Mouse (Mus musculus) MEL (cell line): ENCODE results near the gene Ephb6. TPM values are rescaled to one million over a fixed set of nuclear protein-coding genes. Genes with fewer than 3 reads are reported as not detected.
A peak's percentile ranks its signal among the peaks of the same experiment; 100 is the strongest.

ENCODE experiments used
- DNase-seq: peaks from one replicate; pipeline ENCODE4 v3.0.0; 2011; ENCODE audit warnings: low read depth, low spot score
- H3K27ac ChIP-seq: 2 replicates; pipeline ENCODE4 v1.5.1; 2012; ENCODE audit warnings: low read depth, mild to moderate bottlenecking, control low read depth, low read length, moderate library complexity; ENCODE audit not compliant: control insufficient read depth
- H3K27me3 ChIP-seq, 2 experiments: fragments of 150-350 bp in 1 of 2; sonication (generic) in 1 of 2; 2 replicates each; pipeline ENCODE4 v1.6.1; 2012; ENCODE audit warnings: low read length in 2 of 2, mild to moderate bottlenecking in 2 of 2, improper control_type of control experiment in 1 of 2, moderate library complexity in 1 of 2; ENCODE audit not compliant: insufficient read depth in 2 of 2, control insufficient read depth in 1 of 2
- H3K36me3 ChIP-seq, 2 experiments: 2 replicates each; pipeline ENCODE4 v1.6.1; 2012 to 2014; ENCODE audit warnings: low read length in 2 of 2, improper control_type of control experiment in 1 of 2, inconsistent platforms in 1 of 2, mild to moderate bottlenecking in 1 of 2; ENCODE audit not compliant: insufficient read depth in 2 of 2, control insufficient read depth in 1 of 2
- H3K4me1 ChIP-seq, 2 experiments: fragments of 150-350 bp in 1 of 2; sonication (generic) in 1 of 2; 2 replicates each; pipeline ENCODE4 v1.6.1; 2012; ENCODE audit warnings: low read length in 2 of 2, improper control_type of control experiment in 1 of 2, mild to moderate bottlenecking in 1 of 2; ENCODE audit not compliant: insufficient read depth in 2 of 2, control insufficient read depth in 1 of 2
- H3K4me3 ChIP-seq, 2 experiments: fragments of 150-350 bp in 1 of 2; sonication (generic) in 1 of 2; 2 replicates each; pipeline ENCODE4 v1.5.1; 2012; ENCODE audit warnings: low read depth in 2 of 2, low read length in 2 of 2, mild to moderate bottlenecking in 2 of 2, moderate library complexity in 2 of 2, control low read depth in 1 of 2, improper control_type of control experiment in 1 of 2; ENCODE audit not compliant: control insufficient read depth in 1 of 2, insufficient read depth in 1 of 2
- H3K79me2 ChIP-seq: 2 replicates; pipeline ENCODE4 v1.6.1; 2012; ENCODE audit warnings: mild to moderate bottlenecking, low read length, moderate library complexity; ENCODE audit not compliant: control insufficient read depth, poor library complexity, insufficient read depth
- H3K9ac ChIP-seq: 2 replicates; pipeline ENCODE4 v1.6.1; 2012; ENCODE audit warnings: low read depth, mild to moderate bottlenecking, control low read depth, low read length, moderate library complexity; ENCODE audit not compliant: control insufficient read depth, poor library complexity, severe bottlenecking
- H3K9me3 ChIP-seq: fragments of 150-350 bp; sonication (generic); replicated peaks from 2 replicates; pipeline ENCODE4 v1.6.1; 2012; ENCODE audit warnings: mild to moderate bottlenecking, low read length, improper control_type of control experiment, moderate library complexity; ENCODE audit not compliant: insufficient read depth
- BHLHE40 ChIP-seq: IDR thresholded peaks from 2 replicates; pipeline ENCODE4 v1.6.1; 2012; ENCODE audit warnings: low read depth, mild to moderate bottlenecking, inconsistent platforms, low read length, improper control_type of control experiment, borderline replicate concordance
- CTCF ChIP-seq, 3 experiments: IDR thresholded peaks in 2 of 3; conservative IDR thresholded peaks in 1 of 3; 2 replicates each; pipeline ENCODE4 v1.5.1; 2011 to 2012; ENCODE audit warnings: low read length in 3 of 3, low read depth in 2 of 3, mild to moderate bottlenecking in 2 of 3, improper control_type of control experiment in 1 of 3, inconsistent platforms in 1 of 3, mixed read lengths in 1 of 3, moderate library complexity in 1 of 3; ENCODE audit not compliant: control insufficient read depth in 1 of 3, insufficient read depth in 1 of 3, poor library complexity in 1 of 3, severe bottlenecking in 1 of 3
- E2F4 ChIP-seq: IDR thresholded peaks from 2 replicates; pipeline ENCODE4 v1.6.1; 2011; ENCODE audit warnings: low read depth, low read length, improper control_type of control experiment, borderline replicate concordance
- ELF1 ChIP-seq: IDR thresholded peaks from 2 replicates; pipeline ENCODE4 v1.6.1; 2014; ENCODE audit warnings: low read depth, mild to moderate bottlenecking, inconsistent platforms, low read length, improper control_type of control experiment, moderate library complexity
- GATA1 ChIP-seq: IDR thresholded peaks from 2 replicates; pipeline ENCODE4 v1.6.1; 2011; ENCODE audit warnings: low read depth, low read length, improper control_type of control experiment
- JUND ChIP-seq: IDR thresholded peaks from 2 replicates; pipeline ENCODE4 v1.6.1; 2011; ENCODE audit warnings: low read depth, mild to moderate bottlenecking, improper control_type of control experiment, low read length
- MAZ ChIP-seq: IDR thresholded peaks from 2 replicates; pipeline ENCODE4 v1.6.1; 2012; ENCODE audit warnings: low read depth, mild to moderate bottlenecking, inconsistent platforms, low read length, improper control_type of control experiment
- MEF2A ChIP-seq: IDR thresholded peaks from 2 replicates; pipeline ENCODE4 v1.6.1; 2014; ENCODE audit warnings: low read depth, mild to moderate bottlenecking, inconsistent platforms, low read length, improper control_type of control experiment; ENCODE audit not compliant: poor library complexity, insufficient replicate concordance, severe bottlenecking; ENCODE audit errors: extremely low read depth
- MXI1 ChIP-seq: IDR thresholded peaks from 2 replicates; pipeline ENCODE4 v1.6.1; 2011; ENCODE audit warnings: mild to moderate bottlenecking, low read depth, low read length, improper control_type of control experiment
- POLR2AphosphoS2 ChIP-seq: IDR thresholded peaks from 2 replicates; pipeline ENCODE4 v1.6.1; 2011; ENCODE audit warnings: low read length, improper control_type of control experiment
- RAD21 ChIP-seq: IDR thresholded peaks from 2 replicates; pipeline ENCODE4 v1.6.1; 2011; ENCODE audit warnings: mild to moderate bottlenecking, low read depth, low read length, improper control_type of control experiment
- SMC3 ChIP-seq: IDR thresholded peaks from 2 replicates; pipeline ENCODE4 v1.6.1; 2011; ENCODE audit warnings: low read depth, low read length, improper control_type of control experiment
- TBP ChIP-seq: IDR thresholded peaks from 2 replicates; pipeline ENCODE4 v1.8.0; 2011; ENCODE audit warnings: low read depth, low read length, improper control_type of control experiment
- TCF12 ChIP-seq: IDR thresholded peaks from 2 replicates; pipeline ENCODE4 v1.6.1; 2014; ENCODE audit warnings: low read depth, mild to moderate bottlenecking, inconsistent platforms, low read length, improper control_type of control experiment, moderate library complexity
- UBTF ChIP-seq: IDR thresholded peaks from 2 replicates; pipeline ENCODE4 v1.6.1; 2012; ENCODE audit warnings: low read depth, mild to moderate bottlenecking, inconsistent platforms, low read length, improper control_type of control experiment, moderate library complexity, borderline replicate concordance; ENCODE audit not compliant: insufficient read depth
- USF1 ChIP-seq: IDR thresholded peaks from 2 replicates; pipeline ENCODE4 v1.6.1; 2014; ENCODE audit warnings: low read depth, mild to moderate bottlenecking, inconsistent platforms, low read length, improper control_type of control experiment, moderate library complexity
- USF2 ChIP-seq, 2 experiments: IDR thresholded peaks; 2 replicates each; pipeline ENCODE4 v1.6.1; 2011 to 2012; ENCODE audit warnings: improper control_type of control experiment in 2 of 2, low read length in 2 of 2, borderline replicate concordance in 1 of 2, inconsistent platforms in 1 of 2, low read depth in 1 of 2, mild to moderate bottlenecking in 1 of 2; ENCODE audit not compliant: insufficient read depth in 1 of 2
- ZKSCAN1 ChIP-seq: IDR thresholded peaks from 2 replicates; pipeline ENCODE4 v1.6.1; 2012; ENCODE audit warnings: low read depth, mild to moderate bottlenecking, inconsistent platforms, low read length, improper control_type of control experiment, moderate library complexity
- ZMIZ1 ChIP-seq: IDR thresholded peaks from 2 replicates; pipeline ENCODE4 v1.6.1; 2012; ENCODE audit warnings: low read depth, mild to moderate bottlenecking, inconsistent platforms, low read length, improper control_type of control experiment, moderate library complexity
- ZNF384 ChIP-seq: IDR thresholded peaks from 2 replicates; pipeline ENCODE4 v1.6.1; 2012; ENCODE audit warnings: low read depth, mild to moderate bottlenecking, inconsistent platforms, low read length, improper control_type of control experiment
- polyA plus RNA-seq, 2 experiments: library from polyadenylated mRNA; stranded (reverse) in 1 of 2; unstranded in 1 of 2; fragments of >175 nt in 1 of 2; fragments of >200 nt in 1 of 2; gene quantifications; 2 replicates each; pipeline versions ENCODE4 v1.2.1 to v1.2.4; 2012; ENCODE audit warnings: low replicate concordance in 2 of 2, low read depth in 1 of 2; ENCODE audit not compliant: insufficient read length in 2 of 2, insufficient read depth in 1 of 2, missing spikeins in 1 of 2
- total RNA-seq: library from RNA; depleted of rRNA; stranded (reverse); fragments of 300-350 nt; gene quantifications from 2 replicates; pipeline ENCODE4 v1.2.3, GENCODE M21; 2012

The Ephb6 gene
- total and polyA plus RNA-seq, 3 experiments, result 1.0 to 5.2 TPM; not detected in 1

DNA sequence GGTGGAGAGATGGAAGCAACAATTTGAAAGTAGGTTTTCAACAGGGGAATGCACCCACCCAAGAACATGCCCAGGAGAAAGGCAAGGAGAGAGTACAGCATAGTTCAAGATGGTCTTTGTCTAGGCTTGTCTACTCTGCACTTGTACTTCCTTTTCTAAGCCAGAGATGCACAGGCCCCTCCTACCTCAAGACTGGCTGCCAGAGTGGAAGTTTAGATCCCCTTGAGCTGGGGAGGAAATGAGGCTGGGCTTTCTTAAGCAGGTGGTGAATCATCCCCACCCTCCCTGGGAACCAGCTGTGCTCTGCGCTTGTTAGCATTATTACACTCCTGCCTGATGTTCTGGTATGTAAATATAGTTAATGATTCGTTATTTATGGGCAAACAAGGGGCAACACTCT is 47.0 kb upstream of the Ephb6 start:
- H3K4me3 ChIP-seq, result no peak overlapping the region
- peak; percentile 17 for DNase-seq
- H3K36me3 ChIP-seq, result no peaks in the 10 kb centered on the region
- no peaks in the 10 kb centered on the region for H3K4me1 ChIP-seq
- no peaks in the 10 kb centered on the region for H3K79me2 ChIP-seq
- no peaks in the 10 kb centered on the region for H3K27me3 ChIP-seq
- TF ChIP-seq RAD21 (no peak), POLR2AphosphoS2 (no peak), ZMIZ1 (no peak)
- H3K9me3 ChIP-seq, result no peaks in the 10 kb centered on the region
- no peak overlapping the region for H3K27ac ChIP-seq
- H3K9ac ChIP-seq, result no peak overlapping the region

DNA sequence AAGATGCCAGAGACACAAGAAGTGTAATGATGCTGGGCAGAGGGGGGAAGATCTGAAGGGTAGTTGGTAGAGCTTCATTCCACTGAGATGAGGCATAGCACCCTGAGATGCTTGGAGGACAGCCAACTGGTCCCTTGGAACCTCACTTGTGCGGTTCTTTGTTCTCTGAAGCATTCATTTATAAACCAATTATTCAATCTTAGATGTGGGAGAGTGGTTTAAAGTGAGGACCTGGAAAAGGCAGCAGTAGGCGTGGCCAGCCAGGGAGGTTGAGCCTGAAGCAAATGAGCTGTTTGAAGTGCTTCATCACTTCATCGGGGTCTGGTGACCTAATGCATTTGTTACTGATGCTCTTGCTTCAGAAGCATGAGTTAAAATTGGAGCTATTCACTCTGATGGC is 46.0 kb upstream of the Ephb6 start:
- no peak overlapping the region for H3K27ac ChIP-seq
- no peak for DNase-seq
- no peaks in the 10 kb centered on the region for H3K36me3 ChIP-seq
- no peaks in the 10 kb centered on the region for H3K4me1 ChIP-seq
- TF ChIP-seq JUND (no peak), USF2 (IDR thresholded peaks at IDR 0.05; ENCODE audit: borderline replicate concordance in 1 of 2, insufficient read depth in 1 of 2, low read depth in 1 of 2, low read length in 2 of 2) (no peak), TBP (no peak), MAZ (no peak), ELF1 (no peak), USF1 (no peak), GATA1 (no peak), RAD21 (no peak), ZKSCAN1 (no peak), E2F4 (no peak), BHLHE40 (no peak), CTCF (IDR thresholded peaks at IDR 0.05 in 2 of 3, conservative IDR thresholded peaks at IDR 0.05 in 1 of 3; ENCODE audit: control insufficient read depth in 1 of 3, insufficient read depth in 1 of 3, low read depth in 2 of 3, low read length in 3 of 3, poor library complexity in 1 of 3, severe bottlenecking in 1 of 3) (no peak), MEF2A (no peak), ZNF384 (no peak), TCF12 (no peak), SMC3 (no peak), UBTF (no peak), MXI1 (no peak)
- TF ChIP-seq, all 39 proteins: peak for 0
- Histone ChIP-seq H3K79me2 (no peaks in the 10 kb centered on the region), H3K27me3 (no peaks in the 10 kb centered on the region), H3K9me3 (no peaks in the 10 kb centered on the region), H3K9ac (no peak overlapping the region), H3K4me3 (no peak overlapping the region)
